Mouse (Mus musculus) testis, adult 2 months (tissue): ENCODE results near the gene Pik3r1.

ENCODE experiments used
- CTCF ChIP-seq: fragments of 200-500 bp; IDR thresholded peaks from 2 replicates; pipeline ENCODE4 v1.5.1; 2012; ENCODE audit warnings: low read depth, mild to moderate bottlenecking, inconsistent platforms, low read length, moderate library complexity; ENCODE audit not compliant: control insufficient read depth, insufficient read depth, insufficient replicate concordance
- POLR2A ChIP-seq: fragments of 200-500 bp; IDR thresholded peaks from 2 replicates; pipeline ENCODE4 v1.6.1; 2012; ENCODE audit warnings: low read depth, mild to moderate bottlenecking, inconsistent platforms, low read length, moderate library complexity; ENCODE audit not compliant: control insufficient read depth

DNA sequence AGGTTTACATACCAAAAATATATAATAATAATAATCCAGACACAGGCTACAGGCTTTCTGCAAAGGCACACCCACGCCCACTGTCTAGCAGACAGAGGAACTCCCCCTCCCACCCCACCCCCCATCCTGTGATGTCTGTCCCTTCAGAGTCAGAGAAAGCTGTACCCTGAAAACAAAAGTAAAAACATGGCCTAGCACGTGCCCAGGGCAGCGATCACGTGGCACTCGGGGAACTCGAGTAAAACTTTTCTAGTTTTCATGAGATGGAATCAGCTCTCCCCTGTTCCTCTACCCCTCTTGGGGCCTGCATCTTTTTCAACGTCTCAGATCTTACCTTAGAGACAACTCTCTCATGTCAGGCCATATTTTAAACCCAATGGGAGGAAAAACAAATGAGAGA is 71.2 kb downstream of the Pik3r1 start:
- TF ChIP-seq POLR2A (no peak), CTCF (no peak)
